In genomic region chr2:93643403-93643780, GRCm38 (mm10) we compare ENCODE assay signal across 8 mouse cellular contexts. TPM values are rescaled to one million over a fixed set of nuclear protein-coding genes. Genes with fewer than 3 reads are reported as not detected.
DNase-seq lines count a peak whose midpoint lies in the region; ATAC-seq and TF ChIP-seq lines count a peak whose summit lies in the region.

No protein-coding gene starts in this region.

- ATAC-seq in heart, embryonic 13.5 days (ENCODE audit: extremely low read depth, insufficient number of reproducible peaks, low FRiP score, low TSS enrichment), result no peak
- no peak for ATAC-seq in embryonic facial prominence, embryonic 12.5 days (ENCODE audit: insufficient number of reproducible peaks, insufficient read depth, low FRiP score, low TSS enrichment)
- ATAC-seq in hindbrain, embryonic 14.5 days (ENCODE audit: low FRiP score), result no peak
- no peak for ATAC-seq in midbrain, embryonic 12.5 days (ENCODE audit: low FRiP score, low read depth)

- 1% methylated on average over 28 of the region's 28 CpGs for WGBS in heart, embryonic 13.5 days
- WGBS in embryonic facial prominence, embryonic 12.5 days, result 2% methylated on average over 28 of the region's 28 CpGs
- 1% methylated on average over 28 of the region's 28 CpGs for WGBS in hindbrain, embryonic 14.5 days
- WGBS in midbrain, embryonic 12.5 days, result under 1% methylated on average over 28 of the region's 28 CpGs
- 8% methylated on average over 28 of the region's 28 CpGs for WGBS in lung, adult 2 months

- peaks cover 35% of the 10 kb centered on the region for H3K4me1 ChIP-seq in heart, embryonic 13.5 days
- peaks cover 35% of the 10 kb centered on the region for H3K4me1 ChIP-seq in embryonic facial prominence, embryonic 12.5 days
- peaks cover 9% of the 10 kb centered on the region for H3K4me1 ChIP-seq in hindbrain, embryonic 14.5 days (replicated peaks; ENCODE audit: control insufficient read depth, insufficient read depth, low read length)
- H3K4me1 ChIP-seq in midbrain, embryonic 12.5 days, result peaks cover 19% of the 10 kb centered on the region
- H3K4me1 ChIP-seq in lung, adult 2 months (ENCODE audit: control insufficient read depth, insufficient read depth, low read length), result peaks cover 5% of the 10 kb centered on the region; the same call in 1 of the 2 replicates

- no peak for TF ChIP-seq POLR2A in lung, adult 2 months (IDR thresholded peaks at IDR 0.05; ENCODE audit: borderline replicate concordance, extremely low read depth, low read depth, low read length)

- H3K36me3 ChIP-seq in heart, embryonic 13.5 days, result no peaks in the 10 kb centered on the region
- no peaks in the 10 kb centered on the region for H3K36me3 ChIP-seq in embryonic facial prominence, embryonic 12.5 days
- H3K36me3 ChIP-seq in hindbrain, embryonic 14.5 days (replicated peaks; ENCODE audit: control insufficient read depth, insufficient read depth), result no peaks in the 10 kb centered on the region
- H3K36me3 ChIP-seq in midbrain, embryonic 12.5 days, result no peaks in the 10 kb centered on the region

- DNase-seq in heart, adult 11 months, result no peak
- DNase-seq in hindbrain, embryonic 14.5 days (ENCODE audit: low spot score), result no peak
- no peak for DNase-seq in thymus, postnatal 4 days
- DNase-seq in ovary, postnatal 36 days (ENCODE audit: low spot score), result no peak
- no peak for DNase-seq in lung, adult 2 months

- peak overlapping the region; percentile 68 for H3K9ac ChIP-seq in heart, embryonic 13.5 days
- peak overlapping the region; percentile 99 for H3K9ac ChIP-seq in embryonic facial prominence, embryonic 12.5 days
- no peak overlapping the region for H3K9ac ChIP-seq in hindbrain, embryonic 14.5 days
- 0 out of 2 replicates have a peak overlapping the region, but pooled peaks have one; percentile 56 for H3K9ac ChIP-seq in midbrain, embryonic 12.5 days (replicated peaks)

- no peak overlapping the region for H3K27ac ChIP-seq in heart, embryonic 13.5 days (replicated peaks)
- H3K27ac ChIP-seq in embryonic facial prominence, embryonic 12.5 days, result peak overlapping the region; percentile 100
- H3K27ac ChIP-seq in hindbrain, embryonic 14.5 days, result no peak overlapping the region
- peak overlapping the region; percentile 57; the same call in 1 of the 2 replicates for H3K27ac ChIP-seq in midbrain, embryonic 12.5 days (replicated peaks)

- no peaks in the 10 kb centered on the region for H3K9me3 ChIP-seq in heart, embryonic 13.5 days
- H3K9me3 ChIP-seq in embryonic facial prominence, embryonic 12.5 days, result no peaks in the 10 kb centered on the region
- no peaks in the 10 kb centered on the region for H3K9me3 ChIP-seq in hindbrain, embryonic 14.5 days (ENCODE audit: control insufficient read depth, low read length)
- no peaks in the 10 kb centered on the region for H3K9me3 ChIP-seq in midbrain, embryonic 12.5 days

- peak overlapping the region; percentile 52 for H3K4me3 ChIP-seq in heart, embryonic 13.5 days
- peak overlapping the region; percentile 70 for H3K4me3 ChIP-seq in embryonic facial prominence, embryonic 12.5 days
- H3K4me3 ChIP-seq in hindbrain, embryonic 14.5 days (replicated peaks; ENCODE audit: low read length), result peak overlapping the region; percentile 33
- peak overlapping the region; percentile 44 for H3K4me3 ChIP-seq in midbrain, embryonic 12.5 days
- no peak overlapping the region for H3K4me3 ChIP-seq in lung, adult 2 months (replicated peaks; ENCODE audit: extremely low read depth, low read depth, low read length)

- TF ChIP-seq CTCF in lung, adult 2 months (IDR thresholded peaks at IDR 0.05; ENCODE audit: insufficient read depth, low read length), result no peak

- peak overlapping the region; percentile 79 for H3K4me2 ChIP-seq in heart, embryonic 13.5 days
- H3K4me2 ChIP-seq in embryonic facial prominence, embryonic 12.5 days (replicated peaks), result peak overlapping the region; percentile 67
- H3K4me2 ChIP-seq in hindbrain, embryonic 14.5 days (replicated peaks), result peak overlapping the region; percentile 51
- H3K4me2 ChIP-seq in midbrain, embryonic 12.5 days (replicated peaks), result peak overlapping the region; percentile 52

- peaks cover 99% of the 10 kb centered on the region for H3K27me3 ChIP-seq in heart, embryonic 13.5 days (replicated peaks)
- peaks cover 57% of the 10 kb centered on the region for H3K27me3 ChIP-seq in embryonic facial prominence, embryonic 12.5 days
- peaks cover 87% of the 10 kb centered on the region for H3K27me3 ChIP-seq in hindbrain, embryonic 14.5 days (ENCODE audit: control insufficient read depth, insufficient read depth, low read length)
- H3K27me3 ChIP-seq in midbrain, embryonic 12.5 days, result peaks cover 98% of the 10 kb centered on the region

RNA-seq across cellular contexts. Expression of gene Alx4, which starts 1.2 kb away (rescaled TPM):
- polyA plus RNA-seq in heart, embryonic 13.5 days (2015; fragmentation: Nextera tagmentation; extraction: Ambion mirVana), result 0.09 and 0.16 TPM in 2 replicates
- 24.3 and 27.8 TPM in 2 replicates for polyA plus RNA-seq in embryonic facial prominence, embryonic 12.5 days (2016; fragmentation: Nextera tagmentation; extraction: Ambion mirVana)
- 0.46 and 0.53 TPM in 2 replicates for polyA plus RNA-seq in hindbrain, embryonic 14.5 days (2014; fragmentation: Nextera tagmentation; extraction: Ambion mirVana)
- 4.2 and 5.7 TPM in 2 replicates for polyA plus RNA-seq in midbrain, embryonic 12.5 days (2016; fragmentation: Nextera tagmentation; extraction: Ambion mirVana)
- 0.24 and 0.47 TPM in 2 replicates for polyA plus RNA-seq in lung, adult 2 months (2012; rRNA removed)

Comparison
In these comparisons a context has a peak if more than half of its experiments do, and no peak if none do; other contexts are left out.
1. H3K27ac ChIP-seq: peak in embryonic facial prominence, embryonic 12.5 days (single experiment) and midbrain, embryonic 12.5 days (single experiment); none in heart, embryonic 13.5 days (single experiment) and hindbrain, embryonic 14.5 days (single experiment).
2. Peak in every context shown above with its lines, with median percentiles within 50 percentile points of each other: H3K4me2 ChIP-seq.